Mouse (Mus musculus) midbrain, embryonic 11.5 days (tissue): ENCODE data around the gene Zmpste24. TPM values are rescaled to one million over a fixed set of nuclear protein-coding genes. Genes with fewer than 3 reads are reported as not detected.

Source experiments
- ATAC-seq: fragments of 200-750 bp; cut with Nextera tagmentation; 2 replicates; pipeline ENCODE4 v1.8.0; 2017; ENCODE audit warnings: moderate TSS enrichment, moderate library complexity; ENCODE audit not compliant: low FRiP score
- DNase-seq: peaks from one replicate; pipeline ENCODE4 v3.0.0; 2015; ENCODE audit warnings: low spot score; ENCODE audit errors: missing footprints
- H3K27ac ChIP-seq: fragments of 300-500 bp; sonication (generic); 2 replicates; pipeline ENCODE4 v1.5.1; 2014; ENCODE audit warnings: low read depth, low read length
- H3K27me3 ChIP-seq: fragments of 300-500 bp; sonication (generic); 2 replicates; pipeline ENCODE4 v1.6.1; 2014; ENCODE audit warnings: mild to moderate bottlenecking, low read length, moderate library complexity, mixed read lengths; ENCODE audit not compliant: control insufficient read depth, insufficient read depth
- H3K36me3 ChIP-seq: fragments of 300-500 bp; sonication (generic); 2 replicates; pipeline ENCODE4 v1.6.1; 2014; ENCODE audit warnings: mild to moderate bottlenecking, low read length, moderate library complexity, mixed read lengths; ENCODE audit not compliant: control insufficient read depth, insufficient read depth
- H3K4me1 ChIP-seq: fragments of 300-500 bp; sonication (generic); 2 replicates; pipeline ENCODE4 v1.6.1; 2014; ENCODE audit warnings: low read length; ENCODE audit not compliant: control insufficient read depth, insufficient read depth
- H3K4me2 ChIP-seq: fragments of 300-500 bp; sonication (generic); 2 replicates; pipeline ENCODE4 v1.6.1; 2014; ENCODE audit warnings: mild to moderate bottlenecking, moderate library complexity
- H3K4me3 ChIP-seq: fragments of 300-500 bp; sonication (generic); 2 replicates; pipeline ENCODE4 v1.5.1; 2014; ENCODE audit warnings: low read depth, low read length
- H3K9ac ChIP-seq: fragments of 300-500 bp; sonication (generic); 2 replicates; pipeline ENCODE4 v1.6.1; 2014; ENCODE audit warnings: low read length
- H3K9me3 ChIP-seq: fragments of 300-500 bp; sonication (generic); 2 replicates; pipeline ENCODE4 v1.6.1; 2016; ENCODE audit warnings: low read length; ENCODE audit not compliant: control insufficient read depth
- WGBS: fragments of 180-500 bp; shearing (Covaris S2); extraction: QIAGEN DNeasy Blood & Tissue Kit; methylation state at CpG from one replicate; pipeline ENCODE4 v1.1.7; 2014; 5-methylcytosine and 5-hydroxymethylcytosine counted together
- polyA plus RNA-seq: library from polyadenylated mRNA; unstranded; fragments of >200 nt; fragmentation: Nextera tagmentation; extraction: Ambion mirVana; gene quantifications from 2 replicates; pipeline ENCODE4 v1.2.1, GENCODE M21; 2014

The Zmpste24 gene
- polyA plus RNA-seq, 1 experiment from 2014 or later, result 25.9 TPM

GRCm38 (mm10) chr4:121040323-121040722, 57.7 kb downstream of the Zmpste24 start:
- Histone ChIP-seq H3K36me3 (no peaks in the 10 kb centered on the region), H3K9ac (no peak overlapping the region; the same call in 1 of the 2 replicates), H3K4me3 (peak overlapping the region; percentile 21; the same call in 1 of the 2 replicates), H3K27ac (no peak overlapping the region; the same call in 1 of the 2 replicates), H3K27me3 (peaks cover 26% of the 10 kb centered on the region), H3K9me3 (no peaks in the 10 kb centered on the region), H3K4me2 (peak overlapping the region; percentile 41; the same call in 1 of the 2 replicates), H3K4me1 (peaks cover 23% of the 10 kb centered on the region)
- ATAC-seq, result no peak; the same call in 1 of the 2 replicates
- WGBS, result 62% methylated on average over 14 of the region's 14 CpGs
- DNase-seq, result peak; percentile 85

- Histone ChIP-seq H3K9me3 (no peaks in the 10 kb centered on the region), H3K4me2 (peak within 1 kb of the TSS; percentile 41), H3K27ac (no peak within 1 kb of the TSS; the same call in 1 of the 2 replicates), H3K36me3 (no peaks in the 10 kb centered on the region), H3K4me1 (peaks cover 23% of the 10 kb centered on the region), H3K9ac (peak within 1 kb of the TSS; percentile 17), H3K27me3 (peaks cover 26% of the 10 kb centered on the region), H3K4me3 (peak within 1 kb of the TSS; percentile 21)
- ATAC-seq, result peak; percentile 22
- DNase-seq, result peak; percentile 94
- WGBS, result 4% methylated on average over 46 of the region's 46 CpGs
Measured at GRCm38 (mm10) chr4:121039331-121040115, 58.5 kb downstream of the Zmpste24 start, which contains the start of gene Col9a2. Gene Col9a2 (plus strand): TSS chr4:121039385.

- no peaks in the 10 kb centered on the region for H3K36me3 ChIP-seq
- H3K9me3 ChIP-seq, result no peaks in the 10 kb centered on the region
- no peak overlapping the region for H3K27ac ChIP-seq
- ATAC-seq, result no peak
- H3K9ac ChIP-seq, result no peak overlapping the region
- no peaks in the 10 kb centered on the region; the same call in 1 of the 2 replicates for H3K27me3 ChIP-seq
- WGBS, result 71% methylated on average over 2 of the region's 2 CpGs
- H3K4me3 ChIP-seq, result no peak overlapping the region
- H3K4me1 ChIP-seq, result no peaks in the 10 kb centered on the region
- no peak for DNase-seq
- no peak overlapping the region for H3K4me2 ChIP-seq
Measured at GRCm38 (mm10) chr4:121033006-121033405, 65.0 kb downstream of the Zmpste24 start.

GRCm38 (mm10) chr4:121031440-121031839, 66.6 kb downstream of the Zmpste24 start:
- no peaks in the 10 kb centered on the region for H3K4me1 ChIP-seq
- ATAC-seq (no peak), DNase-seq (no peak)
- no peak overlapping the region for H3K27ac ChIP-seq
- 59% methylated on average over 4 of the region's 4 CpGs for WGBS
- H3K9me3 ChIP-seq, result no peaks in the 10 kb centered on the region
- no peak overlapping the region for H3K4me2 ChIP-seq
- H3K4me3 ChIP-seq, result no peak overlapping the region
- H3K36me3 ChIP-seq, result no peaks in the 10 kb centered on the region
- H3K9ac ChIP-seq, result no peak overlapping the region
- H3K27me3 ChIP-seq, result no peaks in the 10 kb centered on the region

- Histone ChIP-seq H3K27me3 (no peaks in the 10 kb centered on the region), H3K4me2 (no peak overlapping the region), H3K9me3 (no peaks in the 10 kb centered on the region), H3K27ac (no peak overlapping the region), H3K4me3 (no peak overlapping the region), H3K9ac (no peak overlapping the region), H3K36me3 (no peaks in the 10 kb centered on the region), H3K4me1 (no peaks in the 10 kb centered on the region)
- ATAC-seq, result no peak
- 75% methylated on average over 3 of the region's 3 CpGs for WGBS
- no peak for DNase-seq
Measured at GRCm38 (mm10) chr4:121029632-121030031, 68.4 kb downstream of the Zmpste24 start.

GRCm38 (mm10) chr4:121028659-121029392, 69.2 kb downstream of the Zmpste24 start:
- Histone ChIP-seq H3K4me2 (no peak overlapping the region), H3K4me1 (no peaks in the 10 kb centered on the region), H3K36me3 (no peaks in the 10 kb centered on the region), H3K9me3 (no peaks in the 10 kb centered on the region), H3K27me3 (no peaks in the 10 kb centered on the region), H3K9ac (no peak overlapping the region), H3K27ac (no peak overlapping the region), H3K4me3 (no peak overlapping the region)
- ATAC-seq (peak; percentile 50), DNase-seq (peak; percentile 97)
- WGBS, result 29% methylated on average over 14 of the region's 14 CpGs

GRCm38 (mm10) chr4:121028146-121028545, 69.9 kb downstream of the Zmpste24 start:
- Histone ChIP-seq H3K9me3 (no peaks in the 10 kb centered on the region), H3K27ac (no peak overlapping the region), H3K4me3 (no peak overlapping the region), H3K9ac (no peak overlapping the region), H3K4me2 (no peak overlapping the region), H3K36me3 (no peaks in the 10 kb centered on the region), H3K4me1 (no peaks in the 10 kb centered on the region), H3K27me3 (no peaks in the 10 kb centered on the region)
- DNase-seq (no peak), ATAC-seq (no peak)
- 78% methylated on average over 1 of the region's 1 CpGs for WGBS

GRCm38 (mm10) chr4:121025681-121026080, 72.4 kb downstream of the Zmpste24 start:
- DNase-seq, result no peak
- Histone ChIP-seq H3K4me1 (no peaks in the 10 kb centered on the region), H3K27ac (no peak overlapping the region), H3K4me3 (no peak overlapping the region), H3K36me3 (no peaks in the 10 kb centered on the region), H3K9me3 (no peaks in the 10 kb centered on the region), H3K9ac (no peak overlapping the region), H3K4me2 (no peak overlapping the region), H3K27me3 (no peaks in the 10 kb centered on the region)
- ATAC-seq, result no peak
- 84% methylated on average over 2 of the region's 2 CpGs for WGBS

- no peak for ATAC-seq
- H3K4me1 ChIP-seq, result no peaks in the 10 kb centered on the region
- no peak overlapping the region for H3K4me3 ChIP-seq
- H3K36me3 ChIP-seq, result no peaks in the 10 kb centered on the region
- H3K27me3 ChIP-seq, result no peaks in the 10 kb centered on the region; the same call in 1 of the 2 replicates
- no peak overlapping the region for H3K4me2 ChIP-seq
- H3K27ac ChIP-seq, result no peak overlapping the region
- H3K9ac ChIP-seq, result no peak overlapping the region
- WGBS, result 91% methylated on average over 2 of the region's 2 CpGs
- no peaks in the 10 kb centered on the region for H3K9me3 ChIP-seq
- no peak for DNase-seq
Measured at GRCm38 (mm10) chr4:121023941-121024340, 74.1 kb downstream of the Zmpste24 start.
